Mouse (Mus musculus) small intestine, adult 2 months (tissue): ENCODE data around the gene Atp6v0a1.

Experiments
- CTCF ChIP-seq: fragments of 200-500 bp; IDR thresholded peaks from 2 replicates; pipeline ENCODE4 v1.5.1; 2012; ENCODE audit warnings: low read depth, mild to moderate bottlenecking, control low read depth, inconsistent platforms, low read length, moderate library complexity, mixed read lengths; ENCODE audit not compliant: insufficient replicate concordance, insufficient read length; ENCODE audit errors: extremely low read depth
- POLR2A ChIP-seq: fragments of 200-500 bp; IDR thresholded peaks from 2 replicates; pipeline ENCODE4 v1.6.1; 2012; ENCODE audit warnings: low read depth, mild to moderate bottlenecking, control low read depth, inconsistent platforms, low read length, moderate library complexity

DNA sequence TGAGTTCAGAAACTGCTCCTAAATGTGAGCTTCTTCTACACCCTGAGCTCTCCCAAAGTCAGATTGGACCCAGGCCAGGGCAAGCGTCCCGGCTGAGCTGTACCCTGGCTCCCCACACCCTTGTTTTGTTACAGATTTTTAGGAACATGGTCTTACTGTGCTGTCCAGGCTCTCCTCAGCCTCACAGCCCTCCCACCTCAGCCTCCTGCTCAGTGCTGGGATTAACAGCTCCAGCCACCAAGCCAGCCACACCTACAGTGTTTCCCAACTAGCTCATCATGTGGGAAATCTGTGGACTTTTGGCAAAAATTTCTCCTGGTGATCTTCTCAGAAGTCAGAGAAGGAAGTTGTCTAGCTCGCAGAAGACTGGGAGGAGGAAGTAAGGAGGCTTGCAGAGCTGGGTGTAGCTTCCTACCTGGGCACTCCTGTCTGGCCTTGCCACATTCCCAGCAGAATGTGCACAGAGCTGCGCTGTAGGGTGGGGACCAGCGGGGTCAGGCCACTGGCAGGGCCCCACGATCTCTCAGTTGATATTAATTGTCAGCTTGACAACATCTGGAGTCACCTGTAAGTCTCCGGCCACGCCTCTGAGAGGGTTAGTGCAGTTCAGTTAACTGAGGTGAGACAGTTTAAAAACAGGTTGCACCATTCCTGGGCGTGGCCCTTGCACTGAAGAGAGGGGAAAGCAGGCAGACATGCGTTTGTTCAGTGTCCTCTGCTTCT is 43.7 kb downstream of the Atp6v0a1 start:
- TF ChIP-seq POLR2A (no peak), CTCF (no peak)
